Mouse (Mus musculus) forebrain, embryonic 10.5 days (tissue): ENCODE measurements at regions not wholly inside any gene's neighbourhood (a gene's known extent, or its start where the extent isn't known, plus 50 kb on each side); places are given as distances from the start of the nearest gene placed in this dataset.

Experiments
- DNase-seq: peaks from one replicate; pipeline ENCODE4 v3.0.0-alpha.2; 2017; ENCODE audit warnings: low spot score; ENCODE audit errors: extremely low spot score
- H3K27ac ChIP-seq: fragments of 300-500 bp; sonication (generic); 2 replicates; pipeline ENCODE4 v1.5.1; 2016; ENCODE audit warnings: mild to moderate bottlenecking
- H3K27me3 ChIP-seq: fragments of 300-500 bp; sonication (generic); 2 replicates; pipeline ENCODE4 v1.6.1; 2016; ENCODE audit warnings: mild to moderate bottlenecking; ENCODE audit not compliant: poor library complexity, severe bottlenecking
- H3K36me3 ChIP-seq: fragments of 300-500 bp; sonication (generic); replicated peaks from 2 replicates; pipeline ENCODE4 v1.6.1; 2016; ENCODE audit warnings: mild to moderate bottlenecking, moderate library complexity
- H3K4me1 ChIP-seq: fragments of 300-500 bp; sonication (generic); 2 replicates; pipeline ENCODE4 v1.6.1; 2016
- H3K4me3 ChIP-seq: fragments of 300-500 bp; sonication (generic); 2 replicates; pipeline ENCODE4 v1.5.1; 2016; ENCODE audit warnings: mild to moderate bottlenecking, moderate library complexity
- H3K9me3 ChIP-seq: fragments of 300-500 bp; sonication (generic); 2 replicates; pipeline ENCODE4 v1.6.1; 2016; ENCODE audit warnings: mild to moderate bottlenecking, moderate library complexity
- WGBS: fragments of 180-500 bp; shearing (Covaris S2); methylation state at CpG from one replicate; pipeline ENCODE4 v1.1.7; 2016; 5-methylcytosine and 5-hydroxymethylcytosine counted together

GRCm38 (mm10) chr13:29073630-29074029 lies 120.1 kb upstream of the Sox4 start:
- WGBS, result 93% methylated on average over 2 of the region's 2 CpGs
- H3K36me3 ChIP-seq, result no peaks in the 10 kb centered on the region
- H3K27me3 ChIP-seq, result no peaks in the 10 kb centered on the region
- H3K4me1 ChIP-seq, result no peaks in the 10 kb centered on the region
- no peak for DNase-seq
- H3K27ac ChIP-seq, result no peak overlapping the region
- H3K9me3 ChIP-seq, result no peaks in the 10 kb centered on the region; the same call in 1 of the 2 replicates
- H3K4me3 ChIP-seq, result no peak overlapping the region

- peaks cover 4% of the 10 kb centered on the region for H3K4me1 ChIP-seq
- H3K36me3 ChIP-seq, result no peaks in the 10 kb centered on the region
- H3K9me3 ChIP-seq, result 0 out of 2 replicates have a peak, but pooled peaks cover 3% of the 10 kb centered on the region
- H3K27me3 ChIP-seq, result no peaks in the 10 kb centered on the region
- H3K27ac ChIP-seq, result no peak overlapping the region
- DNase-seq, result no peak
- 87% methylated on average over 5 of the region's 5 CpGs for WGBS
- no peak overlapping the region for H3K4me3 ChIP-seq
These were observed 110.4 kb upstream of the Sox4 start for GRCm38 (mm10) chr13:29063924-29064323.

- no peaks in the 10 kb centered on the region for H3K36me3 ChIP-seq
- WGBS, result 92% methylated on average over 5 of the region's 5 CpGs
- DNase-seq, result no peak
- H3K27ac ChIP-seq, result no peak overlapping the region
- 0 out of 2 replicates have a peak, but pooled peaks cover 3% of the 10 kb centered on the region for H3K9me3 ChIP-seq
- no peak overlapping the region for H3K4me3 ChIP-seq
- H3K4me1 ChIP-seq, result peaks cover 4% of the 10 kb centered on the region
- H3K27me3 ChIP-seq, result no peaks in the 10 kb centered on the region
These were observed 105.2 kb upstream of the Sox4 start for GRCm38 (mm10) chr13:29058685-29059084.

- H3K27me3 ChIP-seq, result no peaks in the 10 kb centered on the region
These were observed 96.2 kb upstream of the Sox4 start for GRCm38 (mm10) chr13:29049730-29050129.

GRCm38 (mm10) chr13:29048990-29049576 lies 95.6 kb upstream of the Sox4 start:
- Histone ChIP-seq H3K4me1 (peaks cover 13% of the 10 kb centered on the region), H3K9me3 (no peaks in the 10 kb centered on the region), H3K27me3 (no peaks in the 10 kb centered on the region), H3K4me3 (no peak overlapping the region), H3K36me3 (no peaks in the 10 kb centered on the region), H3K27ac (no peak overlapping the region)
- DNase-seq, result no peak
- 71% methylated on average over 7 of the region's 7 CpGs for WGBS

More at GRCm38 (mm10) chr13:29049730-29050129, 96.2 kb upstream of the Sox4 start:
- H3K27ac ChIP-seq, result no peak overlapping the region
- WGBS, result 52% methylated on average over 4 of the region's 4 CpGs
- H3K9me3 ChIP-seq, result no peaks in the 10 kb centered on the region
- peaks cover 13% of the 10 kb centered on the region for H3K4me1 ChIP-seq
- no peak overlapping the region for H3K4me3 ChIP-seq
- no peaks in the 10 kb centered on the region for H3K36me3 ChIP-seq
- no peak for DNase-seq

- H3K9me3 ChIP-seq, result no peaks in the 10 kb centered on the region
- peaks cover 19% of the 10 kb centered on the region for H3K4me1 ChIP-seq
- H3K36me3 ChIP-seq, result no peaks in the 10 kb centered on the region
- no peak for DNase-seq
- no peak overlapping the region for H3K27ac ChIP-seq
- WGBS, result 70% methylated on average over 4 of the region's 4 CpGs
- no peak overlapping the region for H3K4me3 ChIP-seq
- no peaks in the 10 kb centered on the region for H3K27me3 ChIP-seq
These were observed 91.1 kb upstream of the Sox4 start for GRCm38 (mm10) chr13:29044655-29045054.

- Histone ChIP-seq H3K9me3 (no peaks in the 10 kb centered on the region), H3K27ac (no peak overlapping the region), H3K4me1 (peaks cover 12% of the 10 kb centered on the region), H3K36me3 (no peaks in the 10 kb centered on the region), H3K4me3 (no peak overlapping the region), H3K27me3 (no peaks in the 10 kb centered on the region)
- WGBS, result 82% methylated on average over 5 of the region's 5 CpGs
- no peak for DNase-seq
These were observed 86.8 kb upstream of the Sox4 start for GRCm38 (mm10) chr13:29040331-29040730.

- 0 out of 2 replicates have a peak overlapping the region, but pooled peaks have one; percentile 69 for H3K27ac ChIP-seq
- H3K9me3 ChIP-seq, result no peaks in the 10 kb centered on the region
- H3K4me1 ChIP-seq, result peaks cover 17% of the 10 kb centered on the region
- no peak overlapping the region for H3K4me3 ChIP-seq
- WGBS, result 25% methylated on average over 4 of the region's 4 CpGs
- no peaks in the 10 kb centered on the region for H3K36me3 ChIP-seq
- peak; percentile 27 for DNase-seq
- no peaks in the 10 kb centered on the region for H3K27me3 ChIP-seq
These were observed 81.4 kb upstream of the Sox4 start for GRCm38 (mm10) chr13:29034904-29035303.

GRCm38 (mm10) chr13:29034444-29034843 lies 80.9 kb upstream of the Sox4 start:
- 58% methylated on average over 8 of the region's 8 CpGs for WGBS
- Histone ChIP-seq H3K27me3 (no peaks in the 10 kb centered on the region), H3K36me3 (no peaks in the 10 kb centered on the region), H3K4me3 (no peak overlapping the region), H3K9me3 (no peaks in the 10 kb centered on the region), H3K4me1 (peaks cover 17% of the 10 kb centered on the region), H3K27ac (peak overlapping the region; percentile 69; the same call in 1 of the 2 replicates)
- no peak for DNase-seq

- 90% methylated on average over 10 of the region's 10 CpGs for WGBS
- H3K27me3 ChIP-seq, result no peaks in the 10 kb centered on the region
- no peaks in the 10 kb centered on the region for H3K4me1 ChIP-seq
- no peaks in the 10 kb centered on the region for H3K9me3 ChIP-seq
- no peak overlapping the region for H3K27ac ChIP-seq
- no peak overlapping the region for H3K4me3 ChIP-seq
- DNase-seq, result no peak
- H3K36me3 ChIP-seq, result no peaks in the 10 kb centered on the region
These were observed 73.6 kb upstream of the Sox4 start for GRCm38 (mm10) chr13:29027146-29027545.

- no peaks in the 10 kb centered on the region for H3K4me1 ChIP-seq
- WGBS, result 96% methylated on average over 1 of the region's 1 CpGs
- H3K36me3 ChIP-seq, result no peaks in the 10 kb centered on the region
- H3K9me3 ChIP-seq, result no peaks in the 10 kb centered on the region
- no peak overlapping the region for H3K4me3 ChIP-seq
- DNase-seq, result no peak
- no peak overlapping the region for H3K27ac ChIP-seq
- no peaks in the 10 kb centered on the region for H3K27me3 ChIP-seq
These were observed 70.0 kb upstream of the Sox4 start for GRCm38 (mm10) chr13:29023486-29023885.

GRCm38 (mm10) chr13:29019839-29020238 lies 66.3 kb upstream of the Sox4 start:
- H3K36me3 ChIP-seq, result no peaks in the 10 kb centered on the region
- H3K27me3 ChIP-seq, result peaks cover 13% of the 10 kb centered on the region
- no peaks in the 10 kb centered on the region for H3K9me3 ChIP-seq
- 90% methylated on average over 3 of the region's 3 CpGs for WGBS
- peaks cover 21% of the 10 kb centered on the region for H3K4me1 ChIP-seq
- H3K4me3 ChIP-seq, result no peak overlapping the region
- H3K27ac ChIP-seq, result no peak overlapping the region
- no peak for DNase-seq

GRCm38 (mm10) chr13:29016145-29016651 lies 62.7 kb upstream of the Sox4 start:
- H3K36me3 ChIP-seq, result no peaks in the 10 kb centered on the region
- H3K27me3 ChIP-seq, result peaks cover 23% of the 10 kb centered on the region
- peak overlapping the region; percentile 29; the same call in 1 of the 2 replicates for H3K4me3 ChIP-seq
- H3K9me3 ChIP-seq, result no peaks in the 10 kb centered on the region
- peaks cover 38% of the 10 kb centered on the region for H3K4me1 ChIP-seq
- WGBS, result 77% methylated on average over 25 of the region's 25 CpGs
- H3K27ac ChIP-seq, result peak overlapping the region; percentile 41; the same call in 1 of the 2 replicates
- no peak for DNase-seq
